Mouse (Mus musculus) pancreas, adult 10 weeks (tissue): ENCODE data around the gene C1ql2. TPM values are rescaled to one million over a fixed set of nuclear protein-coding genes. Genes with fewer than 3 reads are reported as not detected.

Experiments used
- polyA plus RNA-seq: library from polyadenylated mRNA; stranded (reverse); fragments of 350-450 nt; fragmentation: Illumina TruSeq; extraction: RNeasy Lipid Tissue Mini Kit (QIAGEN cat#74804); gene quantifications from one replicate; pipeline ENCODE4 v1.2.3, GENCODE M21; 2015; ENCODE audit warnings: low read depth, low replicate concordance; ENCODE audit not compliant: insufficient read depth

The C1ql2 gene
- polyA plus RNA-seq, result 0.54 TPM

DNA sequence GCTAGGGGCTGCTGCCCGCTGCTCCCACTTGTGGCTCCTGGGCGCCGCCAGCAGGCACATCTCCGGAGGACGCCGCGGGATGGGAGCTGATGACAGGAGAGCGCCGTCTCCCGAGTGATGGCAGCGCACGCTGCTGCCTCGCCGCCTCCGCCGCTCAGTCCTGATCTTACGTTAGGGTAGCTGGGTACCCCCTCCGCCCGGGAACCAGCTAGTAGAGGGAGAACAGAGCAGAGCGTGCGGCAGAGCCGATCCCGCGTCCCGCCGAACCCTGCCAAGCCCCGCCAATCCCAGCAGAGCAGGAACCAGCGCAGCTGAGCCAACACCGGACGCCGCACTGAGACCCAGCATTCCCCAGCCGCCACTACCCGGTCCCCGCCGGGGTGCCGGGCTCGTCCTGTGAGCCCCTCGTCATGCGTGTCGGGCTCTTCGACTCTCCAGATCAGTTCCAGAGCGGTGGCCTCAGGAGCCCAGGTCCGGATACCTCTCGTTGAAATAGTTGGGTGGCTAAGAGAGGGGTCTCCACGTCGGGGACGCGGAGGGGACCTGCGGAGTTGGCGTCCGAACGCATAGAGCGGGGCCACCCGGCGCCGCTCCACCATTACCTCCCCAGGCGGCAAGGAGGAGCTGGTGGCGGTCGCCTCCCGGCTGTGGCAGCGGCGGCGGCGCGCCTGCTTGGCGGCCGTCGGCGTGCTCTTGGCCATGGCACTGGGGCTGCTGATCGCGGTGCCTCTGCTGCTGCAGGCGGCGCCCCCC is at the start of gene C1ql2:
Gene C1ql2, plus strand, starts transcription at position 164 of the 753 bp plus-strand sequence.

Other genes starting within 250 kb of the C1ql2 start
- 129 TPM for gene Dbi, start 219.5 kb upstream of the C1ql2 start, polyA plus RNA-seq
- not detected for gene 3110009E18Rik, start 219.4 kb upstream of the C1ql2 start, polyA plus RNA-seq
- 5.8 TPM for gene Steap3, start 67.9 kb upstream of the C1ql2 start, polyA plus RNA-seq
- gene Marco, start 164.4 kb downstream of the C1ql2 start, polyA plus RNA-seq, result 1.00 TPM